Mouse (Mus musculus): ENCODE measurements around the gene Zer1.

The Zer1 gene

DNA sequence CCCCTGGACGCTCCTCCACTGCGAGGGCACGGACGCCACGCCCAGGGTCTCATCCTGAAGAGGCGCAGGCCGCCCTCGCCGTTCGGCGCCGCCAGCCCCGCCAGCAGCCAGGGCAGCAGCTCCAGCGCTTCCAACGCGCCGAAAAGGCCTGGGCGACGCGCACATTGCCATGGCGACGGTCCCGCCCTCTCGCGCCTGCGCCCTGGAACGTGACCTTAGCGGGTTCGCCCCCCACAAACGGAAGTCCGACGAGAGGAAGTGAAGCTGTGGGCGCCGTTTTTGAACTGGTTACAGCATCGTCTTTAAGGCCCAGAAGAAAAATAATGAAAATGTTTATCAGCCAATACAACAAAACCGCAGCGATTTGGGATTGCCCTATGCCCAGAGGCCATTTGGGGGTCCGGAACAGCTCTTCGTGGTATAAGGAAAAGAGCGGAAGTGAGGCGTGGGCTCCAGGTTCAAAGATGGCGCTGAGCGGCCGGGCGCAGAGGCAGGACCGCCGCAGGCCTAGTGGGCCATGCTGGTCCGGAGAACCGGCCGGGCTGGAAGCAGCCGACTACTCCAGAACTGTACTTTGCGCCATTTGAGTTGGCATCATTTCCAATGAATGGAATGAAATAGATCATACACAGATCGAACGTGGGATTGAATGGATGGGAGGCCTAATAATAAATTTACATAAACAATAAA lies 75.5 kb downstream of the Zer1 start, which contains the start of gene Wdr34:
Gene Wdr34 (minus strand): TSS at position 183 of the 690 bp plus-strand sequence.
- DNase-seq: peak; percentile 96

DNA sequence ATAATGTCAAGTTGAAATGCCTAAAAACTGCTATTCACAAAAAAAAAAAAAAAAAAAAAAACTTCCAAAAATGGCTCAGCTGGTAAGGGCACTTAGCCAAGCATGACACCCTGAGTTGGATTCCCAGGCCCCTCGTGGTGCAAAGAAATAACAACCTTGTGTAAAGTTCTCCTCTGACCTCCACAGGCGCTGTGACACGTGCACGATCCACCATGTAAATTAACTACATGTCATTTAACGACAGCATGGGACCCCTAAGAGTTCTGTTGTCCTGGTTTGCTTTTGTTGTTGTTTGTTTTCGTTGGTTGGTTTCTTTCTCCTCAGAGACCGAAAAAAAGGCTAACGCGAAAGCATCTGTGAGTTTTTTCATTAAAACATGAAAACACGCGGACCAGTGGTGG lies 76.3 kb downstream of the Zer1 start:
- no peak for DNase-seq

Measured in thymus, adult 18-20 months (tissue).